Mouse (Mus musculus) left cerebral cortex, postnatal 14 days (tissue): ENCODE results near the gene Ssrp1. TPM values are rescaled to one million over a fixed set of nuclear protein-coding genes. Genes with fewer than 3 reads are reported as not detected.

Experiments
- DNase-seq, 2 experiments: peaks; one replicate each; pipeline ENCODE4 v3.0.0; 2021 to 2022; ENCODE audit warnings: low spot score in 2 of 2, mixed read lengths in 1 of 2
- intact Hi-C: fragments of 180-260 bp; cut with DNase I; formaldehyde crosslinking; loops from one replicate; pipeline ENCODE4 v1.15.1; 2025
- total RNA-seq, 2 experiments: library from RNA; stranded (reverse); gene quantifications; 2 replicates each; pipeline ENCODE4 v1.2.3; 2021

The Ssrp1 gene
- total RNA-seq, 2 experiments from 2014 or later = 88.8 to 93.6 TPM

DNA sequence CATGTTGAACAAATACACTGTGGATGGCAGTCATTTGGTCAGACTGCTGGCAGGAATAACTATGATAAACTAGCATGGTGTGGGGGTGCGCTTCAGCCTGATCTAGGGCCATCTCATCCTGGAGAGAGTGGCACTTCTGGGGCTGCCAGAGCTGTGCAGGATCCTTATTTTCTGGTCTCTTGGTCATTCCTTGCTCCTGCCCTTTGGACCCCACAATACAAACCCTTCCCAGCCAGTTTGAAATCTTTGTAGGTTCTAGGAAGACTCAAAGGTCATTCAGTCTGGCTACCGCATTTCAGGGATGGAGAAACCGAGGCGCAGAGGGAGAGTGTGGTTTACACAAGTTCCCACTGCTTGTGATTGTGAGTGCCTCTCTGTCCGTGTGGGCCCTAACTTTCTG is 29.9 kb downstream of the Ssrp1 start:
- DNase-seq = no peak
- intact Hi-C loops = no loop called here

DNA sequence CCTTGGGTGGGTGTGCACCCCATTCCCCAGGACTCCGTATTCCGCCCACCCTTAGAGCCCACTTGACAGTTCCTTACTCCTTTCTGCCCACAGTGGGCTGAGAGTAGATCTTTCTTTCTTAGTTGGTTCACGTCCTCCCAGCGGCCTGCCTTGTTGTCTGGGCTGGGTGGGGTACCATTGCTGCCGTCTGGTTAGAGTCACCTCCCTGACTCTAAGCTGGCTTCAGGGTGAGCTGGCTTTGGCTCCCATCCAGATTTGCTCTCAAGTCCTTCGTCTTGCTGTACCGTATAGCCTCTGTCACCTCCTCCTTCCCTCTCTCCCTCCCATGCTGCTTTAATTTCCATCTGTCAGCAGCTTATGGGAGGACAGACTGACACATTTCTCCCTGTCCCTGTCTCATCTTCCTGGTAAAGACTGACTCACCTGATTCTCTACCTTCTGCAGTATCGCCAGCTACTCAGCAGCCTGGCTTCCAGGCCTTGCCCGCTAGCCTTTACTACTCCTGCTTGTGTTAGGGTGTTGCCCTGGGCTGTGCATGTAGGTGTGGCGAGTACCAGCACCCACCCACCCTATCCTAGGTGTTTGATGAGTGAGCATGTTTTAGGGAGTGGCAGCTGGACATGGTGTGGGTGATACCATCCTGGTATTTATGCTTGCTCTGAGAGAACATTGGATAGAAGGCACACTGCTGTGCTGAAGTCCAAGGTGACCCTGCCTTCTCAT is 31.0 kb downstream of the Ssrp1 start:
- DNase-seq = no peak
- intact Hi-C loops = no loop called here

DNA sequence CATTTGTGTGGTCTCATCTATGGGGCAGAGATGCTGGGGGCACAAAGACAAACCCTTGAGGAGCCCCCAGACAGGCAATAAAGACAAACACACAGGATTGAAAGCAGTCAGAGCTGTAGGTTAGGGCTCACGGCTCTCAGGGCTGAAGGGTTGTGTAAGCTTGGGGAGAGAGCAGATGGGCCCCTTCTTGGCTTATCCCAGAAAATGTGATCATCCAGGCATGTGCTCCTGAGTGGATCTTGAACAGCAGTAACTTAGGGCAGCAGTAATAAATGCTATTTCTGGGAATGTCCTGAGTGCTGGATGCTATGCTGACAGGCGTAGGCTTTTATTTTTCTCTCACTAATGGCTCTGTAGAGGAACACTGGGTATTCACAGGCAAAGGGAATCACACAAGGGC is 31.6 kb downstream of the Ssrp1 start:
- intact Hi-C loops = no loop called here
- no peak for DNase-seq

DNA sequence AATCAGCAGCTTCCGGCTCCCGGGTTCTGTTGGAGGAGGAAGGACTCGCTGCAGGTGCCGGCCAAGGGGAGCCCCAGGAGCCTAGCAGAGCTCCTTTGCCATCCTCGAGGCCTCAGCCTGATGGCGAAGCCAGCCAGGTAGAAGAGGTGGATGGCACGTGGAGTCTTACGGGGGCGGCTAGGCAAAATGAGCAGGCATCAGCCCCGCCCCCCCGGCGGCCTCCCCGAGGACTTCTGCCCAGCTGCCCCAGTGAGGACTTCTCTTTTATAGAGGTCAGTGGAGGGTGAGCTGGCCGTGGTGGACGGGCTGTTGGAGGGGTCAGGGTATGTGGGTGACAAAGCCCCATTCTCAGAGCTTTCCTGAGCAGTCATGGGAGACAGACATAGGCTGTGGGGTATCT is 33.1 kb downstream of the Ssrp1 start:
- intact Hi-C loops = no loop called here
- no peak for DNase-seq

GRCm38 (mm10) chr2:85071921-85072320 is 34.9 kb downstream of the Ssrp1 start:
- DNase-seq = no peak
- intact Hi-C loops = no loop called here

DNA sequence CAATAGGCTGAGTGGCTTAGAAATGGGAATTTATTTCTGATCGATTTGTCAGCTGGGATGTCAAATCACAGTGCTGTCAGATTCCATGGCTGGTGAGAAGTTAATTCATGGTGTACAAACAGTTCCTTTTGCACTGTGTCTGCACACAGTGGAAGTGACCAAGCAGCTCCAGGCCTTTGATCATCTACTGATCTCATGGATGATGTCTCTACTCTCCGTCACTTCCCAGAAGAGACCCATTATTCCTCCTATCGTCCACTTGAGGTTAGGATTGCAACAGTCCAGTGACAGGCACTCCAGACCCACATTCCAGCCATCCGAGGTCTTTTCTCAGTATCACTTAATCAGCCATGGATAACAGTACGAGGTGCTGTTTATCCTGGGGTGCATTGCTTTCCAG is 36.7 kb downstream of the Ssrp1 start:
- no peak for DNase-seq
- intact Hi-C loops = no loop called here

GRCm38 (mm10) chr2:85088716-85089646 is 51.9 kb downstream of the Ssrp1 start:
- no peak for DNase-seq
- intact Hi-C loops = no loop called here

DNA sequence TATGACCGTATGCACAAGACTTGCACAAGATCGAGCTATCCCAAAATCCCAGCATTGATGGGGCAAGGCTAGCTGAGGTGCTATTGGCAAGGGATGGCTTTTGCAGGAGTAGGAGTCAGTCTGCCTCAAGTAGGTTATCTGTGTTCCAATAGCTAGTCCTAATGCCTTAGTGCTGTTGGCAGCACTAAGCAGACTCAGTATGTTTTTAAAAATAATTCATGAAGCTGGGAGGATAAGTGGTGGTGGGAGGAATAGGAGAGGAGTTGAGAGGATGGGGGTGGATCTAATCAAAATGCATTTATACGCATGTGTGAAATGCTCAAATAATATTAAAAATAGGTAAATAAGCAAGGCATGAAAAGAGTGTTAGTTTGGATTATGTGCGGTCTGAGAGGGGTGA is 54.3 kb downstream of the Ssrp1 start:
- DNase-seq = no peak
- intact Hi-C loops = no loop called here

DNA sequence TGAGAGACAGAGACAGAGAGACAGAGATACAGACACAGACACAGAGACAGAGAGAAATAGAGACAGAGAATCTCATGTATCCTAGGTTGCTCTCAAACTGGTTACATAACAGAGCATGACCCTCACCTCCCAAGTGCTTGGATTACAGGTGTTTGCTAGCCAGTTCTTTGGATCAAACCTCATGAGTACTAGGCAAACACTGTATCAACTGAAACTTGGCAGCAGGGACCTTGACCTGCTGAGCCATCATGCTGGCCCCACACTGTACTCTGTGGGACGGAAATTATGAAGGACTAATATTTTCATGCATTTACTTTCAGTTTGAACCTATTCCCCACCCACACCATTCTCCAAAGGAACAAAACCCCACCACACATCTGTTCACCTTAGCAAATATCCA is 56.3 kb downstream of the Ssrp1 start:
- intact Hi-C loops = no loop called here
- DNase-seq = no peak

- no peak for DNase-seq
- intact Hi-C loops = no loop called here
Observed at GRCm38 (mm10) chr2:85095906-85096305, 58.9 kb downstream of the Ssrp1 start.

Other genes with a start within 250 kb of the Ssrp1 start
- gene Ube2l6, start 238.4 kb upstream of the Ssrp1 start, total RNA-seq = 1 to 10 TPM; 5.1 to 6.0 TPM
- gene Smtnl1, start 214.6 kb upstream of the Ssrp1 start, total RNA-seq = not detected
- gene Timm10, start 210.2 kb upstream of the Ssrp1 start, total RNA-seq = 10 to 100 TPM; 59.7 to 63.5 TPM
- under 1 TPM; 0.15 to 0.24 TPM for gene Slc43a1, start 198.4 kb upstream of the Ssrp1 start, total RNA-seq
- gene Rtn4rl2, start 150.5 kb upstream of the Ssrp1 start, total RNA-seq = 10 to 100 TPM; 92.2 to 95.0 TPM
- gene Slc43a3, start 100.7 kb upstream of the Ssrp1 start, total RNA-seq = 1 to 10 TPM in 1 of 2 experiments, under 1 TPM in 1; 0.99 to 1.1 TPM
- not detected for gene Prg2, start 56.8 kb upstream of the Ssrp1 start, total RNA-seq
- not detected for gene Prg3, start 49.0 kb upstream of the Ssrp1 start, total RNA-seq
- 1 to 10 TPM; 1.4 to 2.0 TPM for gene P2rx3, start 228 bp downstream of the Ssrp1 start, total RNA-seq
- gene Tnks1bp1, start 10.8 kb downstream of the Ssrp1 start, total RNA-seq = 100 to 1,000 TPM in 1 of 2 experiments, 10 to 100 TPM in 1; 88.5 to 102 TPM
- 10 to 100 TPM; 10.5 to 12.5 TPM for gene Aplnr, start 99.0 kb downstream of the Ssrp1 start, total RNA-seq
- gene Lrrc55, start 160.0 kb downstream of the Ssrp1 start, total RNA-seq = 10 to 100 TPM; 35.6 to 44.1 TPM